Mouse (Mus musculus) heart, adult 2 months (tissue): ENCODE data around the gene Krtap4-8. TPM values are rescaled to one million over a fixed set of nuclear protein-coding genes. Genes with fewer than 3 reads are reported as not detected.
"Not testable (repeated sequence)": the region's sequence is repeated elsewhere in the genome, so short reads cannot be mapped to it uniquely, and the experiment has no call there.

Source experiments
- DNase-seq, 2 experiments: peaks; one replicate each; pipeline ENCODE4 v3.0.0; 2021
- H3K27ac ChIP-seq: fragments of 200-600 bp; 2 replicates; pipeline ENCODE4 v1.8.1; 2022
- H3K27me3 ChIP-seq: fragments of 200-500 bp; 2 replicates; pipeline ENCODE4 v1.6.1; 2012; ENCODE audit warnings: mild to moderate bottlenecking, low read length, inconsistent platforms, mixed read lengths; ENCODE audit not compliant: control insufficient read depth, insufficient read depth
- H3K36me3 ChIP-seq: fragments of 200-500 bp; 2 replicates; pipeline ENCODE4 v1.6.1; 2012; ENCODE audit warnings: low read length, inconsistent platforms; ENCODE audit not compliant: control insufficient read depth, insufficient read depth
- H3K4me1 ChIP-seq: fragments of 200-500 bp; 2 replicates; pipeline ENCODE4 v1.6.1; 2011; ENCODE audit warnings: low read length; ENCODE audit not compliant: control insufficient read depth, insufficient read depth
- H3K4me3 ChIP-seq: fragments of 200-600 bp; 2 replicates; pipeline ENCODE4 v1.8.1; 2022
- H3K79me2 ChIP-seq: fragments of 200-500 bp; replicated peaks from 2 replicates; pipeline ENCODE4 v1.6.1; 2012; ENCODE audit warnings: mild to moderate bottlenecking, inconsistent platforms, low read length, moderate library complexity, mixed read lengths; ENCODE audit not compliant: control insufficient read depth, insufficient read depth
- H3K9ac ChIP-seq: fragments of 200-500 bp; 2 replicates; pipeline ENCODE4 v1.6.1; 2012; ENCODE audit warnings: low read depth, mild to moderate bottlenecking, control low read depth, inconsistent platforms, low read length, mixed read lengths
- CTCF ChIP-seq: fragments of 200-600 bp; IDR thresholded peaks from 2 replicates; pipeline ENCODE4 v1.8.1; 2022; ENCODE audit warnings: antibody characterized with exemption, mild to moderate bottlenecking, moderate library complexity
- EP300 ChIP-seq: fragments of 200-500 bp; IDR thresholded peaks from 2 replicates; pipeline ENCODE4 v1.6.1; 2011; ENCODE audit warnings: low read depth, low read length, control low read depth; ENCODE audit not compliant: insufficient read depth
- POLR2A ChIP-seq: fragments of 200-500 bp; IDR thresholded peaks from 2 replicates; pipeline ENCODE4 v1.6.1; 2011; ENCODE audit warnings: mild to moderate bottlenecking, low read depth, low read length, control low read depth; ENCODE audit not compliant: insufficient read depth
- WGBS: fragments of 180-500 bp; shearing (Covaris S2); methylation state at CpG from one replicate; pipeline ENCODE4 v1.1.7; 2018; 5-methylcytosine and 5-hydroxymethylcytosine counted together
- intact Hi-C: fragments of 180-260 bp; cut with DNase I; formaldehyde crosslinking; loops from one replicate; pipeline ENCODE4 v1.15.1; 2025
- long read RNA-seq: library from polyadenylated mRNA; stranded (forward); transcript quantifications from one replicate; pipeline ENCODE4 v2.0.0, GENCODE M21; 2021
- polyA plus RNA-seq: library from polyadenylated mRNA; depleted of rRNA; stranded (reverse); fragments of >200 nt; gene quantifications from 2 replicates; pipeline ENCODE4 v1.2.3, GENCODE M21; 2012; rRNA removed
- total RNA-seq, 2 experiments: library from RNA; stranded (reverse); gene quantifications; 2 replicates each; pipeline ENCODE4 v1.2.3; 2021

The Krtap4-8 gene
- not detected for total RNA-seq
- not detected in 2 replicates for polyA plus RNA-seq
- long read RNA-seq = 0 reads

DNA sequence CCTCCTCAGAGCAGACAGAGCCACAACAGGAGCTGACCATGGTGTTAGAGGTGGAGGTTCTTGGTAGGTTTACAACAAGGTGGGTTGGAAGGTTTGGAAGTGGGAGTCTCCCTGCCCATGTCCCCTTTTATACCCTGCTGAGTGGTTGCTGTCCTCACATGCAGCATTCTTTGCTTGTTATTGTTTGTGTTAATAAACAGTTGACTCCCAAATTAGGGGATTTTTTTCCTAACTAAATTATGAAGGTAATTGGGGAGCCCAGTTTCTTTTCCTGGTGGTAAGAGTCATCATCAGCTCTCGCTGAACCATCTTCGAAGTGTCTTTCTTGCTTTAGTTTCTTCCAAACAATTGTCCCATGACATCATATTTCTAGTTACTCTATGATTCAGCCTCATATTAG, at the start of gene Krtap4-8:
Gene Krtap4-8, minus strand, starts transcription at position 101 of the 400 bp plus-strand sequence.
- no peaks in the 10 kb centered on the region for H3K4me1 ChIP-seq
- no peak for TF ChIP-seq CTCF
- no peak for TF ChIP-seq POLR2A
- no peak for TF ChIP-seq EP300
- no peak within 1 kb of the TSS for H3K4me3 ChIP-seq
- H3K36me3 ChIP-seq = no peaks in the 10 kb centered on the region
- H3K27me3 ChIP-seq = no peaks in the 10 kb centered on the region
- intact Hi-C loops = no loop called here
- H3K9ac ChIP-seq = no peak within 1 kb of the TSS
- WGBS = 93% methylated on average over 2 of the region's 2 CpGs
- no peak within 1 kb of the TSS for H3K27ac ChIP-seq
- DNase-seq = no peak
- H3K79me2 ChIP-seq = no peaks in the 10 kb centered on the region

DNA sequence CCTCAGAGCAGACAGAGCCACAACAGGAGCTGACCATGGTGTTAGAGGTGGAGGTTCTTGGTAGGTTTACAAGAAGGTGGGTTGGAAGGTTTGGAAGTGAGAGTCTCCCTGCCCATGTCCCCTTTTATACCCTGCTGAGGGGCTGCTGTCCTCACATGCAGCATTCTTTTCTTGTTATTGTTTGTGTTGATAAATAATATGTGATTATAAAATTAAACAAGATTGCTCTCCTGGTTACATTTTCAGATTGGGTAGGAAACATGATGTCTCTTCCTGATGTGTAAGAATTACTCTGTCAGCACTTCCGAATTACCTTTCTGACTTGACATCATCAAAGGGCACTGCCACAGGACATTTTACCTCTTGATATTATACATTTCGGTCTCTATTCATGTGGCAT, 35.1 kb upstream of the Krtap4-8 start, which contains the start of gene Gm11564:
Gene Gm11564, minus strand, starts transcription at position 101 of the 400 bp plus-strand sequence.
- H3K79me2 ChIP-seq, DNase-seq, intact Hi-C loops, H3K36me3 ChIP-seq, H3K4me3 ChIP-seq, H3K27me3 ChIP-seq, H3K9ac ChIP-seq, H3K27ac ChIP-seq, H3K4me1 ChIP-seq: not testable (repeated sequence)
- WGBS = 69% methylated on average over 2 of the region's 2 CpGs

DNA sequence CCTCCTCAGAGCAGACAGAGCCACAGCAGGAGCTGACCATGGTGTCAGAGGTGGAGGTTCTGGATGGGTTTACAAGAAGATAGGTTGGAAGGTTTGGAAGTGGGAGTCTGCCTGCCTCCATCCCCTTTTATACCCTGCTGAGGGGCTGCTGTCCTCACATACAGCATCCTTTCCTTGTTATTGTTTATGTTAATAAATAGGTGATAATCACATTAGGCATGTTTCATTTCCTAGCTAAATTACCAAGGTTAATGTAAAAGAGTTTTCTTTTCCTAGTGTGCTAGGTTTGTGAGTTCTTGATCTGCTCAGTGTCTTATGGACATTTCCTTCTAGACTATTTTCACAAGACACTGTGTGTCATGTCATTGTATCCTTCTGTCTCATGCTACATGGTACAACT, 29.3 kb upstream of the Krtap4-8 start, which contains the start of gene Krtap4-13:
Gene Krtap4-13, minus strand, starts transcription at position 101 of the 400 bp plus-strand sequence.
- H3K27me3 ChIP-seq, H3K27ac ChIP-seq, H3K9ac ChIP-seq, H3K79me2 ChIP-seq, DNase-seq, intact Hi-C loops, H3K36me3 ChIP-seq, H3K4me1 ChIP-seq, H3K4me3 ChIP-seq: not testable (repeated sequence)

DNA sequence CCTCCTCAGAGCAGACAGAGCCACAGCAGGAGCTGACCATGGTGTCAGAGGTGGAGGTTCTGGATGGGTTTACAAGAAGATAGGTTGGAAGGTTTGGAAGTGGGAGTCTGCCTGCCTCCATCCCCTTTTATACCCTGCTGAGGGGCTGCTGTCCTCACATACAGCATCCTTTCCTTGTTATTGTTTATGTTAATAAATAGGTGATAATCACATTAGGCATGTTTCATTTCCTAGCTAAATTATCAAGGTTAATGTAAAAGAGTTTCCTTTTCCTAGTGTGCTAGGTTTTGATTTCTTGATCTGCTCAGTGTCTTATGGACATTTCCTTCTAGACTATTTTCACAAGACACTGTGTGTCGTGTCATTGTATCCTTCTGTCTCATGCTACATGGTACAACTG, 23.8 kb upstream of the Krtap4-8 start, which contains the start of gene Gm11554:
Gene Gm11554, minus strand, starts transcription at position 101 of the 400 bp plus-strand sequence.
- DNase-seq, H3K79me2 ChIP-seq, H3K27me3 ChIP-seq, H3K9ac ChIP-seq, H3K4me3 ChIP-seq, H3K36me3 ChIP-seq, H3K27ac ChIP-seq, H3K4me1 ChIP-seq, intact Hi-C loops: not testable (repeated sequence)
- no CpG with 5 or more reads among the region's 1 CpGs for WGBS

DNA sequence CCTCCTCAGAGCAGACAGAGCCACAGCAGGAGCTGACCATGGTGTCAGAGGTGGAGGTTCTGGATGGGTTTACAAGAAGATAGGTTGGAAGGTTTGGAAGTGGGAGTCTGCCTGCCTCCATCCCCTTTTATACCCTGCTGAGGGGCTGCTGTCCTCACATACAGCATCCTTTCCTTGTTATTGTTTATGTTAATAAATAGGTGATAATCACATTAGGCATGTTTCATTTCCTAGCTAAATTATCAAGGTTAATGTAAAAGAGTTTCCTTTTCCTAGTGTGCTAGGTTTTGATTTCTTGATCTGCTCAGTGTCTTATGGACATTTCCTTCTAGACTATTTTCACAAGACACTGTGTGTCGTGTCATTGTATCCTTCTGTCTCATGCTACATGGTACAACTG, 18.3 kb upstream of the Krtap4-8 start, which contains the start of gene Gm11569:
Gene Gm11569, minus strand, starts transcription at position 101 of the 400 bp plus-strand sequence.
- H3K4me3 ChIP-seq, H3K27me3 ChIP-seq, DNase-seq, intact Hi-C loops, H3K79me2 ChIP-seq, H3K9ac ChIP-seq, H3K4me1 ChIP-seq, H3K36me3 ChIP-seq, H3K27ac ChIP-seq: not testable (repeated sequence)
- no CpG with 5 or more reads among the region's 1 CpGs for WGBS

DNA sequence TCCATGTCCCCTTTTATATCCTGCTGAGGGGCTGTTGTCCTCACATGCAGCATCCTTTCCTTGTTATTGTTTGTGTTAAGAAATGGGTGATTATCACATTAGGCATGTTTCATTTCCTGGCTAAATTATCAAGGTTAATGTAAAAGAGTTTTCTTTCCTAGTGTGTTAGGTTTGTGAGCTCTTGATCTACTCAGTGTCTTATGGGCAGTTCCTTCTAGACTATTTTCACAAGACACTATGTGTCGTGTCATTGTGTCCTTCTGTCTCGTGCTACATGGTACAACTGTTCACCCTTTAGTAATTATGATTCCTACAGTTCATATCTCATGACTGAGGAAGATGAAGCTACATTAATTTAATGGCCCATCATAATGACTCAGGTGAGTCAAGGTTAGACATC, 12.9 kb upstream of the Krtap4-8 start, which contains the start of gene Gm11596:
Gene Gm11596, minus strand, starts transcription at position 101 of the 400 bp plus-strand sequence.
- H3K4me1 ChIP-seq = no peaks in the 10 kb centered on the region
- no peak within 1 kb of the TSS for H3K27ac ChIP-seq
- intact Hi-C loops = no loop called here
- no peak within 1 kb of the TSS for H3K9ac ChIP-seq
- DNase-seq = no peak
- TF ChIP-seq POLR2A = no peak
- no peak for TF ChIP-seq EP300
- no peak for TF ChIP-seq CTCF
- H3K36me3 ChIP-seq = no peaks in the 10 kb centered on the region
- no peaks in the 10 kb centered on the region for H3K27me3 ChIP-seq
- no peak within 1 kb of the TSS for H3K4me3 ChIP-seq
- 72% methylated on average over 2 of the region's 2 CpGs for WGBS
- H3K79me2 ChIP-seq = no peaks in the 10 kb centered on the region

DNA sequence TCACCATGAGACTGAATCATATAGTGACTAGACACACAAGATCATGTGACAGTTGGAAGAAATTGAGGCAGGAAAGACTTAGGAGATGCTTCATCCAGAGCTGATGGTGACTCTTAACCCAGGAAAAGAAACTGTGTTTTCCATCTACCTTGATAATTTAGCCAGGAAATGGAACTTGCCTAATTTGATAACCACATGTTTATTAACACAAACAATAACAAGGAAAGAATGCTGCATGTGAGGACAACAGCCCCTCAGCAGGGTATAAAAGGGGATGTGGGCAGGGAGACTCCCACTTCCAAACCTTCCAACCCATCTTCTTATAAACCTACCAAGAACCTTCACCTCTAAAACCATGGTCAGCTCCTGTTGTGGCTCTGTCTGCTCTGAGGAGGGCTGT, 4.4 kb upstream of the Krtap4-8 start, which contains the start of gene Krtap4-9:
Gene Krtap4-9, plus strand, starts transcription at position 301 of the 400 bp plus-strand sequence.
- H3K4me1 ChIP-seq, H3K36me3 ChIP-seq, DNase-seq, H3K79me2 ChIP-seq, H3K27ac ChIP-seq, H3K9ac ChIP-seq, H3K27me3 ChIP-seq, intact Hi-C loops, H3K4me3 ChIP-seq: not testable (repeated sequence)
